Mouse (Mus musculus): Measurements from ENCODE around the gene Ugt2b1. TPM values are rescaled to one million over a fixed set of nuclear protein-coding genes. Genes with fewer than 3 reads are reported as not detected.
"Not testable (repeated sequence)": the region's sequence is repeated elsewhere in the genome, so short reads cannot be mapped to it uniquely, and the experiment has no call there.

Gene Ugt2b1
- total RNA-seq (2015; ENCODE audit: low replicate concordance), result not detected in 2 replicates
- not detected in 2 replicates for total RNA-seq (2017; ENCODE audit: low replicate concordance)

GRCm38 (mm10) chr5:86926426-86926825 is at the start of gene Ugt2b1:
Gene Ugt2b1 (minus strand): TSS chr5:86926530.
- ATAC-seq (replicated peaks; ENCODE audit: low FRiP score, poor library complexity, severe bottlenecking), result no peak

- not testable (repeated sequence) for ATAC-seq (replicated peaks; ENCODE audit: low FRiP score, poor library complexity, severe bottlenecking)
Measured at GRCm38 (mm10) chr5:86967271-86967670, 40.9 kb upstream of the Ugt2b1 start.

GRCm38 (mm10) chr5:86962849-86963248 is 36.5 kb upstream of the Ugt2b1 start:
- not testable (repeated sequence) for ATAC-seq (replicated peaks; ENCODE audit: low FRiP score, poor library complexity, severe bottlenecking)

- no peak for ATAC-seq (replicated peaks; ENCODE audit: low FRiP score, poor library complexity, severe bottlenecking)
Measured at GRCm38 (mm10) chr5:86961587-86962358, 35.4 kb upstream of the Ugt2b1 start.

- ATAC-seq (replicated peaks; ENCODE audit: low FRiP score, poor library complexity, severe bottlenecking), result no peak
Measured at GRCm38 (mm10) chr5:86960504-86960903, 34.2 kb upstream of the Ugt2b1 start.

- no peak for ATAC-seq (replicated peaks; ENCODE audit: low FRiP score, poor library complexity, severe bottlenecking)
Measured at GRCm38 (mm10) chr5:86942111-86942510, 15.8 kb upstream of the Ugt2b1 start.

GRCm38 (mm10) chr5:86920661-86921233 is 5.6 kb downstream of the Ugt2b1 start:
- no peak for ATAC-seq (replicated peaks; ENCODE audit: low FRiP score, poor library complexity, severe bottlenecking)

- no peak for ATAC-seq (replicated peaks; ENCODE audit: low FRiP score, poor library complexity, severe bottlenecking)
Measured at GRCm38 (mm10) chr5:86911357-86912099, 14.8 kb downstream of the Ugt2b1 start.

GRCm38 (mm10) chr5:86910770-86911169 is 15.6 kb downstream of the Ugt2b1 start:
- no peak for ATAC-seq (replicated peaks; ENCODE audit: low FRiP score, poor library complexity, severe bottlenecking)

- no peak for ATAC-seq (replicated peaks; ENCODE audit: low FRiP score, poor library complexity, severe bottlenecking)
Measured at GRCm38 (mm10) chr5:86906758-86907157, 19.6 kb downstream of the Ugt2b1 start, which contains the start of gene Ugt2b34. Gene Ugt2b34 (minus strand): TSS chr5:86906937.

- no peak for ATAC-seq (replicated peaks; ENCODE audit: low FRiP score, poor library complexity, severe bottlenecking)
Measured at GRCm38 (mm10) chr5:86889933-86890332, 36.4 kb downstream of the Ugt2b1 start.

GRCm38 (mm10) chr5:86888420-86888819 is 37.9 kb downstream of the Ugt2b1 start:
- no peak for ATAC-seq (replicated peaks; ENCODE audit: low FRiP score, poor library complexity, severe bottlenecking)

GRCm38 (mm10) chr5:86887081-86887480 is 39.2 kb downstream of the Ugt2b1 start:
- ATAC-seq (replicated peaks; ENCODE audit: low FRiP score, poor library complexity, severe bottlenecking), result no peak

GRCm38 (mm10) chr5:86886620-86887019 is 39.7 kb downstream of the Ugt2b1 start:
- no peak for ATAC-seq (replicated peaks; ENCODE audit: low FRiP score, poor library complexity, severe bottlenecking)

- ATAC-seq (replicated peaks; ENCODE audit: low FRiP score, poor library complexity, severe bottlenecking), result no peak
Measured at GRCm38 (mm10) chr5:86871877-86872276, 54.5 kb downstream of the Ugt2b1 start.

Other genes with a start within 250 kb of the Ugt2b1 start
- not detected in 2 replicates for gene Tmprss11e, start 180.7 kb downstream of the Ugt2b1 start, total RNA-seq (2015; ENCODE audit: low replicate concordance)
- gene Tmprss11e, start 180.7 kb downstream of the Ugt2b1 start, total RNA-seq (2017; ENCODE audit: low replicate concordance), result not detected in 2 replicates
- 99.5 and 104 TPM in 2 replicates for gene Ythdc1, start 122.3 kb downstream of the Ugt2b1 start, total RNA-seq (2015; ENCODE audit: low replicate concordance)
- 64.9 and 84.1 TPM in 2 replicates for gene Ythdc1, start 122.3 kb downstream of the Ugt2b1 start, total RNA-seq (2017; ENCODE audit: low replicate concordance)
- gene Ugt2b34, start 19.6 kb downstream of the Ugt2b1 start, total RNA-seq (2015; ENCODE audit: low replicate concordance), result not detected in 2 replicates
- not detected in 2 replicates for gene Ugt2b34, start 19.6 kb downstream of the Ugt2b1 start, total RNA-seq (2017; ENCODE audit: low replicate concordance)
- gene Ugt2b35, start 74.3 kb upstream of the Ugt2b1 start, total RNA-seq (2015; ENCODE audit: low replicate concordance), result not detected in 2 replicates
- gene Ugt2b35, start 74.3 kb upstream of the Ugt2b1 start, total RNA-seq (2017; ENCODE audit: low replicate concordance), result not detected in 2 replicates
- gene Ugt2b36, start 166.0 kb upstream of the Ugt2b1 start, total RNA-seq (2015; ENCODE audit: low replicate concordance), result not detected in 2 replicates
- gene Ugt2b36, start 166.0 kb upstream of the Ugt2b1 start, total RNA-seq (2017; ENCODE audit: low replicate concordance), result not detected in 2 replicates
- gene Ugt2b5, start 213.8 kb upstream of the Ugt2b1 start, total RNA-seq (2015; ENCODE audit: low replicate concordance), result not detected in 2 replicates
- not detected in 2 replicates for gene Ugt2b5, start 213.8 kb upstream of the Ugt2b1 start, total RNA-seq (2017; ENCODE audit: low replicate concordance)